Mouse (Mus musculus): ENCODE results near the gene Mycbp2. TPM values are rescaled to one million over a fixed set of nuclear protein-coding genes. Genes with fewer than 3 reads are reported as not detected.

The Mycbp2 gene
- total and polyA plus RNA-seq, 3 experiments, result 25.9 to 60.1 (median 29.5) TPM

DNA sequence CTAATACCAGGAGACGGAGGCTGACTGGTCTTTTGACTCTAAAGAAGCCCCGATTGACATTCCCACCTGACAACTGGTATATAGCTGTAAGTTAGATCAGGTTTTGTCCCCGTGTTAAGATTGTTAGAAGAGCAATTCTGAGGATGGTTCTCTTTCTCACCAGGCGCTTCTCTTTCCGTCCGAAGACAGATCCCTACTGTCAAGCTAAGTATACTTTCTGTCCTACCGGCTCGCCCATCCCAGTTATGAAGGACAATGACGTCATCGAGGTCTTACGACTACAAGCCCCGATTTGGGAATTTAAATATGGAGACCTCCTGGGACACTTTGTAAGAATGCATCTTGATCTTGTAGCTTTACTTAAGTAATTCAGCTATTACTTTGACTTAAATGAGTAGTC, 275.1 kb downstream of the Mycbp2 start:
- H3K4me3 ChIP-seq (replicated peaks in 1 of 3; ENCODE audit: low read depth in 2 of 3, low read length in 2 of 3, poor library complexity in 1 of 3), result no peak overlapping the region
- 0 out of 2 replicates have a peak overlapping the region, but pooled peaks have one; percentile 14 for H3K9ac ChIP-seq (ENCODE audit: insufficient read depth, low read depth)
- dilution Hi-C loops (cut with MboI; ENCODE audit: extremely low pct_ligation_motif_present, extremely low pct_unique_long_range_greater_than_20kb, low sequenced_read_pairs) (no loop called here), in situ Hi-C loops (cut with MboI; ENCODE audit: low pct_ligation_motif_present, low pct_unique_long_range_greater_than_20kb, low sequenced_read_pairs) (loop anchor here (25.0 kb wide), 1 partner anchor 616 kb away; no protein-coding TSS in a partner anchor)
- DNase-seq (ENCODE audit: extremely low read depth), result no peak
- H3K36me3 ChIP-seq (replicated peaks in 1 of 2; ENCODE audit: control insufficient read depth in 1 of 2, insufficient read depth in 1 of 2, low read length in 1 of 2), result peaks cover 36 to 44% of the 10 kb centered on the region in 2 experiments
- H3K27ac ChIP-seq (ENCODE audit: insufficient read depth, low read depth), result no peak overlapping the region
- peak overlapping the region; percentile 53 for H3K4me2 ChIP-seq (ENCODE audit: insufficient read depth, low read depth, poor library complexity, severe bottlenecking)
- TF ChIP-seq TBP (conservative IDR thresholded peaks at IDR 0.05; ENCODE audit: low read depth, low read length) (no peak), POLR2AphosphoS2 (IDR thresholded peaks at IDR 0.05; ENCODE audit: low read depth, low read length) (no peak), CHD1 (IDR thresholded peaks at IDR 0.05; ENCODE audit: low read depth, low read length) (no peak), MAZ (IDR thresholded peaks at IDR 0.05; ENCODE audit: low read depth, low read length) (no peak), ZMIZ1 (IDR thresholded peaks at IDR 0.05; ENCODE audit: low read depth, low read length) (no peak)
- H3K9me3 ChIP-seq (replicated peaks; ENCODE audit: low read length), result no peaks in the 10 kb centered on the region
- peaks cover 3 to 20% of the 10 kb centered on the region in 2 experiments; a peak in 3 of 4 replicates for H3K4me1 ChIP-seq (ENCODE audit: control insufficient read depth in 1 of 2, insufficient read depth in 2 of 2)
- no peaks in the 10 kb centered on the region for H3K27me3 ChIP-seq (replicated peaks)
- H3K79me2 ChIP-seq (replicated peaks; ENCODE audit: control insufficient read depth, extremely low read depth, insufficient read depth, poor library complexity, severe bottlenecking), result peaks cover 7% of the 10 kb centered on the region

DNA sequence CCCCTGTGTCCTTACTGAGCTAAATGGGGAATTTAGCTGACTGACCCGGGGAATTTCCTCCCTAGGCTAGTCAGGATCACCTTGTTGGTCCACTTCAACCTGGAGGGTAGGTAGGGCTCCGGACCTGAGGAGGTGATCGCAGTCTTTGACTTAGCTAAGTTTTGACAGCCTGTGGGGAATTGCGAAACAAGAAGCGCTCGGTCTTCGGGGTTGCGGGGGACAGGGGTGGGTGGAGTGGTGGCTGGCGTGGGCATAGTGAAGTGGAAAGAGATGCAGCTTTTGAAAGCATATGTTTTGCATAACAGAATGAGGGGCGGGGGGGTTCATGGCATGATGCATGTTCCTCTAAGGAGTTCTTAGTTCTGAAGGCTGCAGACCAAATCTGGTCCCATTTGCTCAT, 275.8 kb downstream of the Mycbp2 start:
- H3K9me3 ChIP-seq (replicated peaks; ENCODE audit: low read length), result no peaks in the 10 kb centered on the region
- peak overlapping the region; percentile 84 to 91 (median 86) for H3K4me3 ChIP-seq (replicated peaks in 1 of 3; ENCODE audit: low read depth in 2 of 3, low read length in 2 of 3, poor library complexity in 1 of 3)
- in situ Hi-C loops (cut with MboI; ENCODE audit: low pct_ligation_motif_present, low pct_unique_long_range_greater_than_20kb, low sequenced_read_pairs), result loop anchor here (25.0 kb wide), 1 partner anchor 617 kb away; no protein-coding TSS in a partner anchor
- no peak for TF ChIP-seq ETS1 (conservative IDR thresholded peaks at IDR 0.05; ENCODE audit: low read depth, low read length)
- TF ChIP-seq TCF12 (IDR thresholded peaks at IDR 0.05; ENCODE audit: low read depth, low read length), result no peak
- no peak for TF ChIP-seq JUN (IDR thresholded peaks at IDR 0.05; ENCODE audit: insufficient read depth, low read depth, low read length)
- no peak for TF ChIP-seq PAX5 (IDR thresholded peaks at IDR 0.05; ENCODE audit: low read length)
- TF ChIP-seq TBP (conservative IDR thresholded peaks at IDR 0.05; ENCODE audit: low read depth, low read length), result 0 out of 2 replicates have a peak, but pooled peaks have one; percentile 1
- TF ChIP-seq BHLHE40 (IDR thresholded peaks at IDR 0.05; ENCODE audit: low read depth, low read length), result 0 out of 2 replicates have a peak, but pooled peaks have one; percentile 10
- TF ChIP-seq HCFC1 (IDR thresholded peaks at IDR 0.05; ENCODE audit: low read depth, low read length), result no peak
- TF ChIP-seq MAZ (IDR thresholded peaks at IDR 0.05; ENCODE audit: low read depth, low read length), result 0 out of 2 replicates have a peak, but pooled peaks have one; percentile 18
- 0 out of 2 replicates have a peak, but pooled peaks have one; percentile 13 for TF ChIP-seq SIN3A (IDR thresholded peaks at IDR 0.05; ENCODE audit: low read length)
- TF ChIP-seq USF1 (IDR thresholded peaks at IDR 0.05; ENCODE audit: low read depth, low read length), result no peak
- no peak for TF ChIP-seq EP300 (IDR thresholded peaks at IDR 0.05; ENCODE audit: low read length)
- no peak for TF ChIP-seq CHD2 (IDR thresholded peaks at IDR 0.05; ENCODE audit: low read length)
- no peak for TF ChIP-seq POLR2A (IDR thresholded peaks at IDR 0.05; ENCODE audit: low read depth, low read length)
- TF ChIP-seq SMC3 (IDR thresholded peaks at IDR 0.05; ENCODE audit: low read depth, low read length), result no peak
- TF ChIP-seq ZKSCAN1 (IDR thresholded peaks at IDR 0.05; ENCODE audit: borderline replicate concordance, low read depth, low read length), result no peak
- no peak for TF ChIP-seq ELF1 (IDR thresholded peaks at IDR 0.05; ENCODE audit: low read depth, low read length)
- TF ChIP-seq IRF4 (IDR thresholded peaks at IDR 0.05; ENCODE audit: low read depth, low read length), result no peak
- no peak for TF ChIP-seq MXI1 (IDR thresholded peaks at IDR 0.05; ENCODE audit: low read depth, low read length)
- TF ChIP-seq CHD1 (IDR thresholded peaks at IDR 0.05; ENCODE audit: low read depth, low read length), result no peak
- H3K79me2 ChIP-seq (replicated peaks; ENCODE audit: control insufficient read depth, extremely low read depth, insufficient read depth, poor library complexity, severe bottlenecking), result peaks cover 7% of the 10 kb centered on the region
- H3K36me3 ChIP-seq (replicated peaks in 1 of 2; ENCODE audit: control insufficient read depth in 1 of 2, insufficient read depth in 1 of 2, low read length in 1 of 2), result peaks cover 34 to 39% of the 10 kb centered on the region in 2 experiments
- peak; percentile 38 for DNase-seq (ENCODE audit: extremely low read depth)
- dilution Hi-C loops (cut with MboI; ENCODE audit: extremely low pct_ligation_motif_present, extremely low pct_unique_long_range_greater_than_20kb, low sequenced_read_pairs), result no loop called here
- H3K27me3 ChIP-seq (replicated peaks), result no peaks in the 10 kb centered on the region
- peak overlapping the region; percentile 95 for H3K4me2 ChIP-seq (ENCODE audit: insufficient read depth, low read depth, poor library complexity, severe bottlenecking)
- peaks cover 3 to 20% of the 10 kb centered on the region in 2 experiments; a peak in 3 of 4 replicates for H3K4me1 ChIP-seq (ENCODE audit: control insufficient read depth in 1 of 2, insufficient read depth in 2 of 2)
- peak overlapping the region; percentile 70 for H3K9ac ChIP-seq (ENCODE audit: insufficient read depth, low read depth)
- peak overlapping the region; percentile 76; the same call in 1 of the 2 replicates for H3K27ac ChIP-seq (ENCODE audit: insufficient read depth, low read depth)

All from CH12.LX (cell line).